ENCODE assay signal across 23 mouse cellular contexts in genomic region chr6:31122895-31123294, GRCm38 (mm10).
DNase-seq lines count a peak whose midpoint lies in the region; ATAC-seq lines count a peak whose summit lies in the region.
"Had no signal": no experiment of that assay in that cellular context is flagged by ENCODE, and none has a peak within 500 bp of the region (broad histone marks: within the 10 kb centered on the region; RNA-seq: fewer than 3 reads in every experiment).

No protein-coding gene starts in this region.

- H3K4me3 ChIP-seq in macrophage (ENCODE audit: inconsistent target) = no peak overlapping the region
- H3K4me3 ChIP-seq: embryonic facial prominence, embryonic 10.5 days; forebrain, embryonic 13.5 days; hindbrain, embryonic 12.5 days; limb, embryonic 12.5 days; midbrain, embryonic 12.5 days had no signal

- peak; percentile 29 for ATAC-seq in granulocyte monocyte progenitor cell, adult 5-6 weeks (replicated peaks; ENCODE audit: poor library complexity, severe bottlenecking)
- ATAC-seq: forebrain, embryonic 13.5 days; Patski had no signal

- no peaks in the 10 kb centered on the region for H3K27me3 ChIP-seq in splenic B cell, adult 2 months (ENCODE audit: control insufficient read depth, insufficient read depth, low read length, poor library complexity, severe bottlenecking)
- H3K27me3 ChIP-seq: forebrain, embryonic 13.5 days; hindbrain, embryonic 12.5 days; limb, embryonic 12.5 days; midbrain, embryonic 12.5 days; Patski had no signal

- H3K27ac ChIP-seq in macrophage = peak overlapping the region; percentile 98
- H3K27ac ChIP-seq: embryonic facial prominence, embryonic 10.5 days; forebrain, embryonic 13.5 days; hindbrain, embryonic 12.5 days; limb, embryonic 12.5 days; midbrain, embryonic 12.5 days; stomach, postnatal 0 days had no signal

- peaks cover 85% of the 10 kb centered on the region for H3K79me2 ChIP-seq in macrophage (ENCODE audit: inconsistent target)

- H3K36me3 ChIP-seq in macrophage (ENCODE audit: inconsistent target) = 0 out of 2 replicates have a peak, but pooled peaks cover 10% of the 10 kb centered on the region
- peaks cover 4% of the 10 kb centered on the region for H3K36me3 ChIP-seq in splenic B cell, adult 2 months (ENCODE audit: control insufficient read depth, insufficient read depth, low read length, poor library complexity, severe bottlenecking)
- H3K36me3 ChIP-seq: embryonic facial prominence, embryonic 10.5 days; hindbrain, embryonic 12.5 days; limb, embryonic 12.5 days; midbrain, embryonic 12.5 days had no signal

- WGBS in macrophage (ENCODE audit: missing documents) = 33% methylated on average over 5 of the region's 5 CpGs

- DNase-seq in retina, postnatal 1 day = peak; percentile 30
- DNase-seq in retina, embryonic 14.5 days (ENCODE audit: low spot score) = no peak
- peak; percentile 25 for DNase-seq in splenic B cell, adult 2 months (ENCODE audit: low read depth, low spot score)
- DNase-seq in thymus, postnatal 14 days = no peak
- no peak for DNase-seq in cerebellum, postnatal 10 days
- no peak for DNase-seq in urinary bladder, postnatal 10 days (ENCODE audit: low spot score)
- DNase-seq: adrenal gland, postnatal 10 days; cerebellum, adult 18-20 months; gastrocnemius, postnatal 14 days; kidney, adult 18-20 months; kidney, postnatal 14 days; lung, embryonic 14.5 days; lung, postnatal 36 days; thymus, postnatal 25 days had no signal

Comparison
In these comparisons a context has a peak if more than half of its experiments do, and no peak if none do; other contexts are left out.
1. DNase-seq: peak in retina, postnatal 1 day (single experiment) and splenic B cell, adult 2 months (single experiment); none in retina, embryonic 14.5 days (single experiment), thymus, postnatal 14 days (single experiment), cerebellum, postnatal 10 days (0 of 2) and urinary bladder, postnatal 10 days (single experiment).